Mouse (Mus musculus): ENCODE measurements around the gene Fibcd1. TPM values are rescaled to one million over a fixed set of nuclear protein-coding genes. Genes with fewer than 3 reads are reported as not detected.
A peak's percentile ranks its signal among the peaks of the same experiment; 100 is the strongest.

Gene Fibcd1
- total RNA-seq, 1 experiment: 0.22 TPM

GRCm38 (mm10) chr2:31806639-31807382, 39.0 kb downstream of the Fibcd1 start:
- H3K9ac ChIP-seq (ENCODE audit: insufficient read depth, low read depth, low read length, poor library complexity, severe bottlenecking): no peak overlapping the region
- no peak overlapping the region for H3K27ac ChIP-seq (ENCODE audit: insufficient read depth, low read depth, low read length, poor library complexity, severe bottlenecking)
- DNase-seq (ENCODE audit: low read depth, low spot score): no peak
- no peak overlapping the region for H3K4me3 ChIP-seq (ENCODE audit: insufficient read depth in 1 of 2, low read depth in 1 of 2, low read length in 2 of 2, poor library complexity in 1 of 2, severe bottlenecking in 1 of 2)
- peaks cover 21% of the 10 kb centered on the region for H3K36me3 ChIP-seq (ENCODE audit: control insufficient read depth, insufficient read depth, low read length, poor library complexity, severe bottlenecking)
- H3K9me3 ChIP-seq (ENCODE audit: control insufficient read depth, insufficient read depth, low read depth, low read length): no peaks in the 10 kb centered on the region
- H3K4me1 ChIP-seq (ENCODE audit: control insufficient read depth in 2 of 2, insufficient read depth in 2 of 2, low read length in 2 of 2, poor library complexity in 1 of 2): no peaks in the 10 kb centered on the region
- in situ Hi-C loops (cut with MboI; ENCODE audit: low sequenced_read_pairs in 2 of 2, unreplicated experiment in 2 of 2): no loop called here
- TF ChIP-seq HCFC1 (IDR thresholded peaks at IDR 0.05; ENCODE audit: borderline replicate concordance, insufficient read depth, low read length) (no peak), MAFK (IDR thresholded peaks at IDR 0.05; ENCODE audit: insufficient read depth, low read depth, low read length) (no peak), ZC3H11A (IDR thresholded peaks at IDR 0.05; ENCODE audit: borderline replicate concordance, low read depth, low read length) (no peak), ZNF384 (IDR thresholded peaks at IDR 0.05; ENCODE audit: low read depth, low read length) (no peak), CHD2 (IDR thresholded peaks at IDR 0.05; ENCODE audit: low read depth, low read length) (no peak)

DNA sequence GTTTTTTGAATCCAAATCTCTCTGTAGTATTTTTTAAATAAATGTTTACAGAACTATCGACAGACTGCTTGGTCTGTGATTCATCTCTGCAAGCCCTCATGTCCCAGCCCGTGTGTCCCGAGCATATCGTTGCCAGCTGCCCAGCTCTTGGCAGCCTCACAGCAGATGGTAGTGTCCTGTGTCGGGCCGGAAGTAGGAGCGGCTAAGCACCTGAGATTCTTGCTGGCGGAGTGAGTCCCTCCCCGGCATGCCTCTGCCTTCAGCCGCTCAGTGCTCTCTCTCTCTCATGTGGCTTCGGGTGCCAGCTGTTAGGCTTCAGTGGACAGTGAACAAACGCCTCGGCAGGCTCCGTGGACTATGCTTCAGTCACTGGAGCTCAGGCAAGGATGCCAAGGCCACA, 42.3 kb downstream of the Fibcd1 start:
- peaks cover 44% of the 10 kb centered on the region for H3K36me3 ChIP-seq (ENCODE audit: control insufficient read depth, insufficient read depth, low read length, poor library complexity, severe bottlenecking)
- peaks cover 0 to 7% of the 10 kb centered on the region in 2 experiments; a peak in 1 of 4 replicates for H3K4me1 ChIP-seq (ENCODE audit: control insufficient read depth in 2 of 2, insufficient read depth in 2 of 2, low read length in 2 of 2, poor library complexity in 1 of 2)
- H3K4me3 ChIP-seq (ENCODE audit: insufficient read depth in 1 of 2, low read depth in 1 of 2, low read length in 2 of 2, poor library complexity in 1 of 2, severe bottlenecking in 1 of 2): no peak overlapping the region
- TF ChIP-seq HCFC1 (IDR thresholded peaks at IDR 0.05; ENCODE audit: borderline replicate concordance, insufficient read depth, low read length) (no peak), ZNF384 (IDR thresholded peaks at IDR 0.05; ENCODE audit: low read depth, low read length) (no peak), MAFK (IDR thresholded peaks at IDR 0.05; ENCODE audit: insufficient read depth, low read depth, low read length) (no peak), ZC3H11A (IDR thresholded peaks at IDR 0.05; ENCODE audit: borderline replicate concordance, low read depth, low read length) (no peak), CHD2 (IDR thresholded peaks at IDR 0.05; ENCODE audit: low read depth, low read length) (no peak)
- H3K27ac ChIP-seq (ENCODE audit: insufficient read depth, low read depth, low read length, poor library complexity, severe bottlenecking): no peak overlapping the region
- H3K9me3 ChIP-seq (ENCODE audit: control insufficient read depth, insufficient read depth, low read depth, low read length): no peaks in the 10 kb centered on the region
- in situ Hi-C loops (cut with MboI; ENCODE audit: low sequenced_read_pairs in 2 of 2, unreplicated experiment in 2 of 2): no loop called here
- H3K9ac ChIP-seq (ENCODE audit: insufficient read depth, low read depth, low read length, poor library complexity, severe bottlenecking): no peak overlapping the region
- DNase-seq (ENCODE audit: low read depth, low spot score): no peak

DNA sequence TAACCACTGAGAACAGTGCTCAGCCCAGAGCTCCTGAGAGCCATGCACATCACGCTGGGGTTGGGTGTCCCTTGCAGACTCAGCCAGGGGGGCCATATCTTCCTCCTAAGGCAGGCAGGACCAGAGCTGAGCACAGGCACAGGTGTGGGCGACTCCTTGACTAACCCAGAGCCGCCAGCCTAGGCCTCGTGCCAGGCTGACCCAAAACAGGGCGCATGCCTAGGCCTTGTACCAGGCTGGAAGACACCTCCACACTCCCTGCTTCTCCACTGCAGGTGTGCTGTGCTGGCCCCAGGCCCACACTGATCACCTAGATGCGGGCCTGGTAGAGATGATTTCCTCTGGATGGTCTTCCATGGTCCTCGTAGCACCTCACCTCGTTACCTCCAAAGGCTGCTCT, 43.0 kb downstream of the Fibcd1 start:
- DNase-seq (ENCODE audit: low read depth, low spot score): no peak
- Histone ChIP-seq H3K4me1 (ENCODE audit: control insufficient read depth in 2 of 2, insufficient read depth in 2 of 2, low read length in 2 of 2, poor library complexity in 1 of 2) (peaks cover 0 to 7% of the 10 kb centered on the region in 2 experiments; a peak in 1 of 4 replicates), H3K4me3 (ENCODE audit: insufficient read depth in 1 of 2, low read depth in 1 of 2, low read length in 2 of 2, poor library complexity in 1 of 2, severe bottlenecking in 1 of 2) (no peak overlapping the region), H3K9me3 (ENCODE audit: control insufficient read depth, insufficient read depth, low read depth, low read length) (no peaks in the 10 kb centered on the region), H3K27ac (ENCODE audit: insufficient read depth, low read depth, low read length, poor library complexity, severe bottlenecking) (no peak overlapping the region), H3K36me3 (ENCODE audit: control insufficient read depth, insufficient read depth, low read length, poor library complexity, severe bottlenecking) (peaks cover 49% of the 10 kb centered on the region), H3K9ac (ENCODE audit: insufficient read depth, low read depth, low read length, poor library complexity, severe bottlenecking) (no peak overlapping the region)
- TF ChIP-seq HCFC1 (IDR thresholded peaks at IDR 0.05; ENCODE audit: borderline replicate concordance, insufficient read depth, low read length) (no peak), MAFK (IDR thresholded peaks at IDR 0.05; ENCODE audit: insufficient read depth, low read depth, low read length) (no peak), ZC3H11A (IDR thresholded peaks at IDR 0.05; ENCODE audit: borderline replicate concordance, low read depth, low read length) (no peak), CHD2 (IDR thresholded peaks at IDR 0.05; ENCODE audit: low read depth, low read length) (no peak), ZNF384 (IDR thresholded peaks at IDR 0.05; ENCODE audit: low read depth, low read length) (no peak)
- in situ Hi-C loops (cut with MboI; ENCODE audit: low sequenced_read_pairs in 2 of 2, unreplicated experiment in 2 of 2): no loop called here

DNA sequence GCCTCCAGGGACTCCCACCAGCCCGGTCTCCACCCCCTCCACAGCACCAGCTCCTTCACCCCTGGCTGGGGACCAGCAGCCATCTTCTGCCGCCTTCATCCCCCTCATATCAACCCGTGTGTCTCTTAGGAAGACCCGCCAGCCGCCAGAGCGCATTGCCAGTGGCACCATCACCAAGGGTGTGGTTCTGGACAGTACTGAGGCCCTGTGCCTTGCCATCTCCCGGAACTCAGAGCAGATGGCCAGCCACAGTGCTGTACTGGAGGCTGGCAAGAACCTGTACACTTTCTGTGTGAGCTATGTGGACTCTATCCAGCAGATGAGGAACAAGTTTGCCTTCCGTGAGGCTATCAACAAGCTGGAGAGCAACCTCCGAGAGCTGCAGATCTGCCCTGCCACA, 44.4 kb downstream of the Fibcd1 start:
- Histone ChIP-seq H3K4me3 (ENCODE audit: insufficient read depth in 1 of 2, low read depth in 1 of 2, low read length in 2 of 2, poor library complexity in 1 of 2, severe bottlenecking in 1 of 2) (peak overlapping the region in 1 of 2 experiments; percentile 36; a peak in 1 of 4 replicates), H3K36me3 (ENCODE audit: control insufficient read depth, insufficient read depth, low read length, poor library complexity, severe bottlenecking) (peaks cover 58% of the 10 kb centered on the region), H3K27ac (ENCODE audit: insufficient read depth, low read depth, low read length, poor library complexity, severe bottlenecking) (no peak overlapping the region), H3K4me1 (ENCODE audit: control insufficient read depth in 2 of 2, insufficient read depth in 2 of 2, low read length in 2 of 2, poor library complexity in 1 of 2) (peaks cover 0 to 7% of the 10 kb centered on the region in 2 experiments; a peak in 1 of 4 replicates), H3K9ac (ENCODE audit: insufficient read depth, low read depth, low read length, poor library complexity, severe bottlenecking) (peak overlapping the region; percentile 10; the same call in 1 of the 2 replicates), H3K9me3 (ENCODE audit: control insufficient read depth, insufficient read depth, low read depth, low read length) (no peaks in the 10 kb centered on the region)
- DNase-seq (ENCODE audit: low read depth, low spot score): no peak
- in situ Hi-C loops (cut with MboI; ENCODE audit: low sequenced_read_pairs in 2 of 2, unreplicated experiment in 2 of 2): no loop called here
- no peak for TF ChIP-seq ZNF384 (IDR thresholded peaks at IDR 0.05; ENCODE audit: low read depth, low read length)
- no peak for TF ChIP-seq ZC3H11A (IDR thresholded peaks at IDR 0.05; ENCODE audit: borderline replicate concordance, low read depth, low read length)
- TF ChIP-seq MAFK (IDR thresholded peaks at IDR 0.05; ENCODE audit: insufficient read depth, low read depth, low read length): no peak
- no peak for TF ChIP-seq CHD2 (IDR thresholded peaks at IDR 0.05; ENCODE audit: low read depth, low read length)
- TF ChIP-seq HCFC1 (IDR thresholded peaks at IDR 0.05; ENCODE audit: borderline replicate concordance, insufficient read depth, low read length): no peak
